20 mouse cellular contexts compared by ENCODE assay signal in genomic region chr1:52175983-52176382, GRCm38 (mm10). TPM values are rescaled to one million over a fixed set of nuclear protein-coding genes. Genes with fewer than 3 reads are reported as not detected.
A peak's percentile ranks its signal among the peaks of the same experiment; 100 is the strongest.
DNase-seq lines count a peak whose midpoint lies in the region; ATAC-seq and TF ChIP-seq lines count a peak whose summit lies in the region.
"Had no signal": no experiment of that assay in that cellular context is flagged by ENCODE, and none has a peak within 500 bp of the region (broad histone marks: within the 10 kb centered on the region; RNA-seq: fewer than 3 reads in every experiment).

No protein-coding gene starts in this region.

- H3K9ac ChIP-seq in forebrain, embryonic 14.5 days (ENCODE audit: low read length): no peak overlapping the region
- H3K9ac ChIP-seq in forebrain, embryonic 16.5 days (replicated peaks; ENCODE audit: low read depth, low read length): no peak overlapping the region
- no peak overlapping the region for H3K9ac ChIP-seq in midbrain, embryonic 16.5 days (ENCODE audit: low read depth, low read length)
- H3K9ac ChIP-seq in midbrain, postnatal 0 days (replicated peaks; ENCODE audit: low read length, poor library complexity, severe bottlenecking): no peak overlapping the region
- no peak overlapping the region for H3K9ac ChIP-seq in intestine, embryonic 16.5 days (ENCODE audit: low read depth, low read length)
- H3K9ac ChIP-seq: forebrain, embryonic 12.5 days; hindbrain, embryonic 12.5 days; kidney, embryonic 15.5 days; liver, postnatal 0 days; neural tube, embryonic 12.5 days had no signal

- no peaks in the 10 kb centered on the region for H3K27me3 ChIP-seq in forebrain, embryonic 14.5 days (replicated peaks; ENCODE audit: control insufficient read depth, insufficient read depth, low read length)
- no peaks in the 10 kb centered on the region for H3K27me3 ChIP-seq in forebrain, embryonic 16.5 days (replicated peaks; ENCODE audit: control insufficient read depth, insufficient read depth, low read length)
- H3K27me3 ChIP-seq in midbrain, embryonic 16.5 days (ENCODE audit: control insufficient read depth, insufficient read depth, low read depth, low read length): no peaks in the 10 kb centered on the region
- no peaks in the 10 kb centered on the region for H3K27me3 ChIP-seq in midbrain, postnatal 0 days (ENCODE audit: insufficient read depth, low read length)
- no peaks in the 10 kb centered on the region for H3K27me3 ChIP-seq in intestine, embryonic 16.5 days (replicated peaks; ENCODE audit: control insufficient read depth, insufficient read depth, low read length)
- H3K27me3 ChIP-seq: forebrain, embryonic 12.5 days; hindbrain, embryonic 12.5 days; kidney, embryonic 15.5 days; neural tube, embryonic 12.5 days had no signal

- H3K36me3 ChIP-seq in forebrain, embryonic 14.5 days (ENCODE audit: control insufficient read depth, insufficient read depth, low read length): no peaks in the 10 kb centered on the region
- no peaks in the 10 kb centered on the region for H3K36me3 ChIP-seq in forebrain, embryonic 16.5 days (ENCODE audit: control insufficient read depth, insufficient read depth)
- H3K36me3 ChIP-seq in midbrain, embryonic 16.5 days (ENCODE audit: control insufficient read depth, insufficient read depth, low read length): no peaks in the 10 kb centered on the region
- no peaks in the 10 kb centered on the region for H3K36me3 ChIP-seq in midbrain, postnatal 0 days (ENCODE audit: insufficient read depth, low read length)
- no peaks in the 10 kb centered on the region for H3K36me3 ChIP-seq in intestine, embryonic 16.5 days (ENCODE audit: control insufficient read depth, insufficient read depth, low read length)
- H3K36me3 ChIP-seq: forebrain, embryonic 12.5 days; hindbrain, embryonic 12.5 days; kidney, embryonic 15.5 days; neural tube, embryonic 12.5 days had no signal

- H3K4me3 ChIP-seq in forebrain, embryonic 14.5 days (ENCODE audit: low read depth, low read length): no peak overlapping the region
- no peak overlapping the region for H3K4me3 ChIP-seq in forebrain, embryonic 16.5 days (replicated peaks; ENCODE audit: low read length)
- no peak overlapping the region for H3K4me3 ChIP-seq in midbrain, embryonic 16.5 days (ENCODE audit: low read depth, low read length)
- H3K4me3 ChIP-seq in midbrain, postnatal 0 days (ENCODE audit: low read depth, low read length): no peak overlapping the region
- H3K4me3 ChIP-seq in intestine, embryonic 16.5 days (ENCODE audit: low read length): no peak overlapping the region
- H3K4me3 ChIP-seq: forebrain, embryonic 12.5 days; hindbrain, embryonic 12.5 days; kidney, embryonic 15.5 days; neural tube, embryonic 12.5 days had no signal

- 0 out of 2 replicates have a peak, but pooled peaks have one; percentile 34 for ATAC-seq in forebrain, embryonic 14.5 days
- no peak for ATAC-seq in forebrain, embryonic 16.5 days
- 0 out of 2 replicates have a peak, but pooled peaks have one; percentile 26 for ATAC-seq in midbrain, embryonic 16.5 days
- no peak for ATAC-seq in midbrain, postnatal 0 days (ENCODE audit: low FRiP score)
- peak; percentile 66 for ATAC-seq in intestine, embryonic 16.5 days
- ATAC-seq: liver, postnatal 0 days had no signal

- no peak overlapping the region for H3K27ac ChIP-seq in forebrain, embryonic 14.5 days (ENCODE audit: low read depth, low read length)
- H3K27ac ChIP-seq in forebrain, embryonic 16.5 days (ENCODE audit: low read length): no peak overlapping the region
- H3K27ac ChIP-seq in midbrain, embryonic 16.5 days (ENCODE audit: low read length): no peak overlapping the region
- H3K27ac ChIP-seq in midbrain, postnatal 0 days (ENCODE audit: low read depth, low read length): no peak overlapping the region
- H3K27ac ChIP-seq in intestine, embryonic 16.5 days (ENCODE audit: low read length): no peak overlapping the region
- H3K27ac ChIP-seq: forebrain, embryonic 12.5 days; hindbrain, embryonic 12.5 days; kidney, embryonic 15.5 days; neural tube, embryonic 12.5 days had no signal

- H3K4me1 ChIP-seq in forebrain, embryonic 14.5 days (ENCODE audit: control insufficient read depth, insufficient read depth, low read length): no peaks in the 10 kb centered on the region
- no peaks in the 10 kb centered on the region for H3K4me1 ChIP-seq in forebrain, embryonic 16.5 days (replicated peaks; ENCODE audit: control insufficient read depth, insufficient read depth, low read length)
- H3K4me1 ChIP-seq in midbrain, embryonic 16.5 days (ENCODE audit: control insufficient read depth, insufficient read depth, low read length): no peaks in the 10 kb centered on the region
- H3K4me1 ChIP-seq in midbrain, postnatal 0 days (ENCODE audit: insufficient read depth, low read length): no peaks in the 10 kb centered on the region
- H3K4me1 ChIP-seq in intestine, embryonic 16.5 days (ENCODE audit: control insufficient read depth, insufficient read depth, low read length): no peaks in the 10 kb centered on the region
- H3K4me1 ChIP-seq: forebrain, embryonic 12.5 days; hindbrain, embryonic 12.5 days; kidney, embryonic 15.5 days; neural tube, embryonic 12.5 days had no signal

- H3K4me2 ChIP-seq in forebrain, embryonic 14.5 days (ENCODE audit: low read length): no peak overlapping the region
- H3K4me2 ChIP-seq in forebrain, embryonic 16.5 days (ENCODE audit: low read length): no peak overlapping the region
- no peak overlapping the region for H3K4me2 ChIP-seq in midbrain, embryonic 16.5 days (ENCODE audit: low read length)
- no peak overlapping the region for H3K4me2 ChIP-seq in midbrain, postnatal 0 days (ENCODE audit: low read depth, low read length, poor library complexity, severe bottlenecking)
- no peak overlapping the region for H3K4me2 ChIP-seq in intestine, embryonic 16.5 days (ENCODE audit: low read depth, low read length)
- H3K4me2 ChIP-seq: forebrain, embryonic 12.5 days; heart, embryonic 11.5 days; hindbrain, embryonic 12.5 days; kidney, embryonic 15.5 days; neural tube, embryonic 12.5 days had no signal

- WGBS in forebrain, embryonic 14.5 days: 72% methylated on average over 3 of the region's 3 CpGs
- 57% methylated on average over 3 of the region's 3 CpGs for WGBS in forebrain, embryonic 16.5 days
- 63% methylated on average over 3 of the region's 3 CpGs for WGBS in midbrain, embryonic 16.5 days
- WGBS in midbrain, postnatal 0 days: 66% methylated on average over 3 of the region's 3 CpGs
- WGBS in intestine, embryonic 16.5 days: 54% methylated on average over 3 of the region's 3 CpGs

- H3K9me3 ChIP-seq in forebrain, embryonic 14.5 days (replicated peaks; ENCODE audit: control insufficient read depth, low read length): no peaks in the 10 kb centered on the region
- H3K9me3 ChIP-seq in forebrain, embryonic 16.5 days (ENCODE audit: control insufficient read depth, low read length): no peaks in the 10 kb centered on the region
- no peaks in the 10 kb centered on the region for H3K9me3 ChIP-seq in midbrain, embryonic 16.5 days (replicated peaks; ENCODE audit: control insufficient read depth, low read length, poor library complexity, severe bottlenecking)
- H3K9me3 ChIP-seq in midbrain, postnatal 0 days (ENCODE audit: low read length): no peaks in the 10 kb centered on the region
- H3K9me3 ChIP-seq in intestine, embryonic 16.5 days (ENCODE audit: control insufficient read depth, low read length): no peaks in the 10 kb centered on the region
- H3K9me3 ChIP-seq: forebrain, embryonic 12.5 days; hindbrain, embryonic 12.5 days; kidney, embryonic 15.5 days; neural tube, embryonic 12.5 days had no signal

- TF ChIP-seq CTCF in midbrain, postnatal 0 days (IDR thresholded peaks at IDR 0.05): no peak

- no peak for DNase-seq in forebrain, embryonic 14.5 days (ENCODE audit: low spot score)
- DNase-seq in midbrain, postnatal 0 days (ENCODE audit: low spot score): no peak
- DNase-seq in B cell, adult 2 months: no peak
- DNase-seq in testis, postnatal 14 days (ENCODE audit: low spot score): no peak
- DNase-seq: adrenal gland, adult 2 months; cerebellum, postnatal 25 days; gastrocnemius, postnatal 25 days; heart, postnatal 14 days; liver, postnatal 0 days; lung, postnatal 10 days; midbrain, embryonic 14.5 days; thymus, postnatal 25 days had no signal

RNA-seq across cellular contexts. Expression of gene Stat1, which starts 56.7 kb away (rescaled TPM):
- polyA plus RNA-seq in forebrain, embryonic 14.5 days (2014; fragmentation: Nextera tagmentation; extraction: Ambion mirVana): 12.9 and 13.1 TPM in 2 replicates
- polyA plus RNA-seq in forebrain, embryonic 16.5 days (2015; fragmentation: Nextera tagmentation; extraction: Ambion mirVana): 10.5 and 13.2 TPM in 2 replicates
- 11.2 and 11.6 TPM in 2 replicates for polyA plus RNA-seq in midbrain, embryonic 16.5 days (2015; fragmentation: Nextera tagmentation; extraction: Ambion mirVana)
- total RNA-seq in midbrain, postnatal 0 days (2014; rRNA removed): 27.5 and 28.9 TPM in 2 replicates
- 11.2 and 13.0 TPM in 2 replicates for polyA plus RNA-seq in midbrain, postnatal 0 days (2015; fragmentation: Nextera tagmentation; extraction: Ambion mirVana)
- 30.3 and 33.4 TPM in 2 replicates for polyA plus RNA-seq in intestine, embryonic 16.5 days (2015; fragmentation: Nextera tagmentation; extraction: Ambion mirVana)

RNA-seq across cellular contexts. Expression of gene Gls, which starts 57.0 kb away (rescaled TPM):
- polyA plus RNA-seq in forebrain, embryonic 14.5 days (2014; fragmentation: Nextera tagmentation; extraction: Ambion mirVana): 35.4 and 37.4 TPM in 2 replicates
- 34.8 and 36.0 TPM in 2 replicates for polyA plus RNA-seq in forebrain, embryonic 16.5 days (2015; fragmentation: Nextera tagmentation; extraction: Ambion mirVana)
- 35.0 and 36.9 TPM in 2 replicates for polyA plus RNA-seq in midbrain, embryonic 16.5 days (2015; fragmentation: Nextera tagmentation; extraction: Ambion mirVana)
- 181 and 228 TPM in 2 replicates for total RNA-seq in midbrain, postnatal 0 days (2014; rRNA removed)
- polyA plus RNA-seq in midbrain, postnatal 0 days (2015; fragmentation: Nextera tagmentation; extraction: Ambion mirVana): 23.4 and 33.3 TPM in 2 replicates
- 21.0 and 22.9 TPM in 2 replicates for polyA plus RNA-seq in intestine, embryonic 16.5 days (2015; fragmentation: Nextera tagmentation; extraction: Ambion mirVana)

Comparison
In these comparisons a context has a peak if more than half of its experiments do, and no peak if none do; other contexts are left out.
1. ATAC-seq: peak in forebrain, embryonic 14.5 days (single experiment), midbrain, embryonic 16.5 days (single experiment) and intestine, embryonic 16.5 days (single experiment); none in forebrain, embryonic 16.5 days (single experiment) and midbrain, postnatal 0 days (single experiment).